Mouse (Mus musculus) lung, postnatal 14 days (tissue): ENCODE data around the gene Cd47.

Experiments used
- DNase-seq: peaks from one replicate; pipeline ENCODE4 v3.0.0; 2021

The Cd47 gene

DNA sequence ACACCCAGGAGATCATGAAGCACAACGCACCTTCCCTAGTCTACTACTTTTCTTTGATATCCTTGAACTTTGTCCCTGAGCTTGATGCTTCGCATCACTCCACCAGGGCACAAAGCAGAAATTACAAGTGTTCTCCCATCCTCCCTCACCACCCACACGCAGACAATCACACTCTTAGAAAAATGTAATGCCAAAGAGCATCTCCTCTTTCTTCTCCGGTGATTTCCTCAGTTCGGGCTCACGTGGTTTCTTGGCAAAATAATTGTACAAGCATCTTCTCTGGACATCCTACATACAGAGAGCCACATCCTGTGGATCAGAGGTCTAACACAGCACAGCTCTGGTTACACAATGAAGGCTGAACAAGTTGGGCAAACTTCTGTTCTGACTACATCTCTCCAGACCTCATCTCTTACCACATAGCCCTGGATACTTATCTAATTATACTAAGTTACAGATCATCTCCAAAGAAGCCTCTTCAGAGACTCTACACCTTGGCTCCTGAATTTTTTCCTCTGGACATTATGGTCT is 36.4 kb downstream of the Cd47 start:
- DNase-seq, result peak; percentile 14

DNA sequence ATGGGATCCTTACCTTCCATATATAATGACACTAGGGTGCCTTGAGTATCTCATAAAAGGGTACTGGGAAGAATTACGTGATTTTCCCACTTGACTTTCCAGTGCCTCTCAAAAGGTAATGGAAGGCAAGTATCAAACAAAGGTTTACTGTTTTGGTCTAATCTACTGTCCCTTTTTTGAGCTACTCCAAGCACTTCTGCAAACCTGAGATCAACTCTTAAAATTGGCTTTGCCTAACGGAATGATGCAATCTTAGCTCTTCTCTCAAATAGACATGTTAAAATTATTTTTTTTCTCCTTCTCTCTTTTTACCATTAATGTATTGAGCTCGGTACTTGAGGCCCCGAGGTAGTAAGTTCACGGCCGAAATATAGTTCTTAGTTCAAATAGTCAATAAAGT is 38.6 kb downstream of the Cd47 start:
- no peak for DNase-seq

DNA sequence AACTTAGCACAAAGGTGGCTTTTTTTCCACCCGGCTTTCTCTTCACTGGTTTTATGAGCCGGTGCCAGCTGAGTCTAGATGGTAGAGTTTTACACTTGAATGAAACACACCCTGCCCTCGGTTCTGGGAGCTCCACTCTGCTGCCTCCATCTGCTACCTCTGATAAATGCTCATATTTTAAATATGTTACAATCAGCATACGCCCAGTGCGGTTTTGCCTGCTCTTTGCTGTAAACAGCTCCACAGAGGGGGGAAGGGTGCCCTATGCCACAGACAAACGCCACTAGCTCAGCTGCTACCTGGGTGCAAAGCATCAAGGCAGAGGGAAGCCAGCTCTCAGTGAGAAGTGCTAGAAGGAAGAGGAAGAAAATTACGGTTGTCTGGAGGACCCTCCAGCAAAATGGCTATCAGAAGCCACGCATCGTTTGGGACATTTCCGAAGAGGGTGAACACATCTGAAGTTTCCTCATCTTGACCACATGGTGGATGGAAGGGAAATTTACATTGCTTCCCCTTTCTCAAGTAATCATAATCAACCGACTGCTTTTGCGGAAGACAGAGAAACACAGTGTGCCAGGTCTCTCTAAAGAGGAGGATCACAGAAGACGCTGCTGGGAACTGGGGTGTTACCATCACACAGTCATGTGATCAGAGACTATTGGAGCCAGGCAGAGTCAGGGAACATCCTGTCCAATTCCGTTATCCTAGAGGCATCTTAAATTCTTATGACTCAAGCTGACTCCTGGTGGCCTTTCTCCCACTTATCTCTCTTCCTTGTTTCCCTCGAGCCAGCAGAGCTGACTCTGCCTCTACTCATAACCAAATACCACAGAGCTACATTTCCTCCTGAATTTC is 39.6 kb downstream of the Cd47 start:
- DNase-seq, result peak; percentile 46

GRCm38 (mm10) chr16:49843723-49844122 is 43.4 kb downstream of the Cd47 start:
- no peak for DNase-seq

DNA sequence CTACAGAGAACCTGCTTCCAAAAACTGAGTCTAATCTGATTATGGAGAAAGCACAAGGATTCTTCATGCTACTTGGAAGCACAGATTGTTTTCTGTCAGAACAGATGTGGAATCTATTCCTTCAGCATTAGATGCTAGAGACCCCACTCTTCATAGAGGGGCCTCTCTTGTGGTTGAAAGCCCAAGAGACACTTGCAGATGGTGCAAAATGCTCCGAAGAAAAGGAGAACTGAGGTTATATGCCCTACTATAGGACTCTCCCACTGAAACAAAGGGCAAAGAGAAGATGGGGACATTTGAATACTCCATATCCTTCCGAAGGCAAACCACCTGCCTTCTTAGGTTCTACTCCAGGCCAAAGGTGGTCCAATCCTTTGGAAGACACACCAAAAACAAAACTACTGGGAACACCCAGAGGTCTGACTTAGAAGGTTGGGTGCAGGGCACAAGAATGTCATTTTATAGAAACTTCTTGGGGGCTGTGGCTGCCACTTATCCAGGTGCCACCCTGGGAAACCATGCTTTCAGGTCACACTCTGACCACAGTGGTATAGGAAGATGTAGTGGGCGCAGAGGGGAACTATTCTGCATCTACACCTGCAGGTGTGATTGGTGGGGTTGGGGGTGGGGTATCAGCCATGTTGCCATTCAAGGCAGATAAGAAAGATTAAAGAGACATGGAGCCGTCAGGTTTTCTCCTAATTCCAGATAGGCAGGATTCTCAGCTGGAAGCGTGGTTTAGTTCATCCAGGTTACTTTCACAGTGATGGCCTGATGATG is 47.1 kb downstream of the Cd47 start:
- no peak for DNase-seq

GRCm38 (mm10) chr16:49848651-49849050 is 48.3 kb downstream of the Cd47 start:
- DNase-seq, result no peak

GRCm38 (mm10) chr16:49852940-49853339 is 52.6 kb downstream of the Cd47 start:
- DNase-seq, result no peak

- DNase-seq, result no peak
Measured at GRCm38 (mm10) chr16:49853633-49854032, 53.3 kb downstream of the Cd47 start.

GRCm38 (mm10) chr16:49854194-49854593 is 53.9 kb downstream of the Cd47 start:
- DNase-seq, result peak; percentile 18

GRCm38 (mm10) chr16:49854931-49855835 is 54.9 kb downstream of the Cd47 start:
- DNase-seq, result peak; percentile 94

DNA sequence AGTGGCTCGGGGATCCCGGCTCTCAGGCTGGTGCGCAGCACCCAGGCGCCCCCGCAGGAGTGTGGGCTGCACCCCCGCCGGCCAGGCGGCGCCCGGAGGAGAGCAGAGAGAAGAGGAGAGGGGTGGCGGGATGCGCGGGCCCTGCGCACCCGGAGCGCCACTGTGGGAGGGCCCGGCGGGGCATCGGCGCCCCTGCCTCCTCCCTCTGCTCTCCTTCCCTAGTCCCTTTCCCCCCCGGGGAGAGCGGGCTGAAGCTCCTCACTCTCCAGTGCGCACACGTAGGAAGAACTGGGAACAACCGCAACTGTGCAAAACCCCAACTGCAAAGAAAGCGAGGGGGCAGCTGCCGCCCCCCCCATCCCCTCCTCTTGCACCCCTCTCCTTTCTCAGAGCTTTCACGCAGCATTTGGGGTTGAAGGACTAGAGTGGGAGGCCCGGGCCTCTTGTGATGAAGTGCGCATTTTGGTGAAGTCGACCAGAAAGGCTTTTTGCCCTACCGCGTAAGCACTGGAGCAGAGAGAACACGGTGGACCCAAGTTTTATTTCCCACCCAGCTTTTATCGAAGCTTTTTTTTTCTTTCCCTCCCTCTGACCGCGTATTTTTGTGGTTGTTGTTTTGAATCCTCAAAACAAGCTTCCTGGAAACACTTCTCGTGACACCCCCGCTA is 55.6 kb downstream of the Cd47 start:
- DNase-seq, result no peak

- DNase-seq, result no peak
Measured at GRCm38 (mm10) chr16:49856661-49857060, 56.3 kb downstream of the Cd47 start.

DNA sequence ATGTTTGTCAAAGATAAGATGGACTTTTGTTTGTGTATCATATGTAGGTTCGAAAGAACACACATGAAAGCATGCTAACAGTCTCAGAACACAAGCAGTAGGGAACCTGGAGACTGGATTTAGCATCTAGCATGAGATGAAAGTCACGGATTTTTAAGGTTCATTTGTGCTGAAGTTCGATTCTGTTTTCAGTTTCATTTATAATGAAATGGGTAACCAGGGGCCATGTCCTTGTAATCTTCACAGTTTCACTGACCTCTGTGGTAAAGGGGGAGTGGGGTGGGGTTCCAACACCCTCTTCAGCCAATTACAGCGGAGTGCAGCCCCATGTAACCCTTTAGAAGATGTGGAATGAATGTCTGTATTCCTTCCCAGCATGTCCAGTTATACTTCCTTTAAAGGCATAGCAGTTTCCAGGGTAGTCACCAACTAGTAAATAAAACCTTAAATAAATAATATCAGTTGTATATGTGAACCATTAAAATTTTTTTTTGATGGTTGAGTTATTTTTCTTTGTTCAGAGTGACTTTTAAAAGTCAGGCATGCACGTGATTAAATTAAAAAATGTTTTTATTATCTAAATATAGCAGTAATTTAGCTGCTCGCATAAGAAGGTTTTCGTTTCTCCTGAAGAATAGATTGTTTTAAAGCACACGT is 57.3 kb downstream of the Cd47 start:
- DNase-seq, result no peak

- DNase-seq, result no peak
Measured at GRCm38 (mm10) chr16:49858161-49858906, 58.0 kb downstream of the Cd47 start.

DNA sequence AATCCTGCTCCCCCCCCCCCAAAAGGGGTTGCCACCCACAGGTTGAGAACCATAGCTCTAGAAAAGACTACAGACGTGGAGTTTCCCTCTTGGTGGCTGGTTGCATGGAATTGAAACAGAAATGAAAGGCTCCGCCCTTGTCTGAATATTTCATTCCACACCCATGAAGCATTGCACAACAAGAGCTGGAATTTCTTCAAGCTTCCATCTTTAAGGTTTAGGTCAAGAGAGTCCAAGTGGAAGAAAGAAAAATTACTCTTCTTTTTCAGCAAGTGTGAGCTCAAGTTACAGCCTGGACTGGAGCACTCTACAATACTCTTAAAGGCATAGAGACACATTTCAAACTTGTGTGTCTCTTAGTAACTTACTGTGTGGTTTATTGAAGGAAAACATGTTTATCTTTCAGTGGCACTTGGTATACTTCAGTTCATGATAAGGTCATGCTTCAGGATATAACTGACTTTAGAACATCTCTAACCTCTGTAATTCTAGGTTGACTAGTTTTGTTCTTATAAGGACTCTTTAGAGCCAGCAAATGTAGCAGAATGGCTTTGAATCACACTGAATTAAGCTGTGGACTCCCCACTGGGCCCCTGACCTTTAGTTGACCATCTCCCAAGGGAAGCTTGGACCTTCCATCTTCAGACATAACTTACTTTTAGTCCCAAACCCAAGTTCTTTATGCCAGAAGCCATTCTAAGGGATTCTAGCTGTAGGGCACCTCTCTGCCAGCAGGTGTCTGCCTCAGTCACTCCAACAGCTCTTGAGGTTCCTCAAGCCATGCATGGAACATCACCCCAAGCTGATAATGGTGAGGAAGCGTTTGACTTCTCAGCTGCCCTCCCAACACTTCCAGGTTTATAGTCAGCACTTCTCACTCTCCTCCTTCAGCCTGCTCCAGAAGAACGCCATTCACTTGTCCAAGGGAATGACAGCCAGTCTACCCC is 58.8 kb downstream of the Cd47 start:
- peak; percentile 64 for DNase-seq

GRCm38 (mm10) chr16:49861986-49862385 is 61.7 kb downstream of the Cd47 start:
- no peak for DNase-seq

DNA sequence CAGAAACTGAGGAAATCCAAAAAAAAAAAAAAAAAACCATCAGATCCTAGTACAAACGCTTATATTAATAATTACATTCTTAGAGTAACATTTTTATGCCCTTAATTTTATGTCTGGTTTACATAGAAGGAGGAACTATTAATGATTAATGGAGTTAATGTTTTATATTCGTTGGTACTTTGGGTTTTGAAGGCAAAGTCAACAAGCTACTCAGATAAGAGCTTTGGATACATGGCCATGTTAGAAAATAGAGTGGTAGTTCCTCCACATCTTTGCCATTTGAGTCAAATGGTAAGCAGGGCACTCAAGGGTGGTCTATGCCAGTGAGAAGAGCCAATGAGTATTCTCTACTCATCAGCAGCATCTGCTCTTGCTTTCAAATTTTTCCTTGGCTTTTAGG is 66.3 kb downstream of the Cd47 start:
- DNase-seq, result no peak

GRCm38 (mm10) chr16:49868278-49868677 is 67.9 kb downstream of the Cd47 start:
- DNase-seq, result no peak

GRCm38 (mm10) chr16:49873918-49874317 is 73.6 kb downstream of the Cd47 start:
- no peak for DNase-seq

GRCm38 (mm10) chr16:49874546-49874945 is 74.2 kb downstream of the Cd47 start:
- no peak for DNase-seq
